Mouse (Mus musculus) heart, postnatal 10 days (tissue): ENCODE data around the gene Tyk2. TPM values are rescaled to one million over a fixed set of nuclear protein-coding genes. Genes with fewer than 3 reads are reported as not detected.
A peak's percentile ranks its signal among the peaks of the same experiment; 100 is the strongest.

Experiments
- DNase-seq, 2 experiments: peaks; one replicate each; pipeline ENCODE4 v3.0.0; 2021
- intact Hi-C: fragments of 180-260 bp; cut with DNase I; formaldehyde crosslinking; loops from one replicate; pipeline ENCODE4 v1.15.1; 2025
- total RNA-seq, 2 experiments: library from RNA; stranded (reverse); gene quantifications; 2 replicates each; pipeline ENCODE4 v1.2.3; 2021

The Tyk2 gene
- total RNA-seq, 2 experiments from 2014 or later = 8.9 to 9.5 TPM

GRCm38 (mm10) chr9:21152715-21153114 is 21.7 kb upstream of the Tyk2 start:
- intact Hi-C loops = loop anchor here (2.0 to 5.0 kb wide), 2 partner anchors 16 to 65 kb away; no protein-coding TSS in a partner anchor

GRCm38 (mm10) chr9:21149654-21150419 is 18.8 kb upstream of the Tyk2 start, which contains the start of gene Cdc37:
Cdc37 (minus strand) TSS chr9:21149982.
- intact Hi-C loops = loop anchor here (5.0 kb wide), 1 partner anchor 67 kb away; no protein-coding TSS in a partner anchor

More at GRCm38 (mm10) chr9:21152715-21153114, 21.7 kb upstream of the Tyk2 start:
- DNase-seq = peak; percentile 64 to 74

GRCm38 (mm10) chr9:21149077-21149653 is 18.1 kb upstream of the Tyk2 start:
- intact Hi-C loops = no loop called here
- no peak for DNase-seq

More at GRCm38 (mm10) chr9:21149654-21150419, 18.8 kb upstream of the Tyk2 start, which contains the start of gene Cdc37:
- DNase-seq = peak; percentile 94 to 96

- no peak for DNase-seq
- intact Hi-C loops = no loop called here
These were observed 17.4 kb upstream of the Tyk2 start for GRCm38 (mm10) chr9:21148427-21148826.

- peak; percentile 49 to 50 for DNase-seq
- intact Hi-C loops = no loop called here
These were observed 15.7 kb upstream of the Tyk2 start for GRCm38 (mm10) chr9:21146722-21147121.

- DNase-seq = peak; percentile 66 to 72
- intact Hi-C loops = no loop called here
These were observed 14.4 kb upstream of the Tyk2 start for GRCm38 (mm10) chr9:21145431-21145830.

- DNase-seq = no peak
These were observed 13.3 kb upstream of the Tyk2 start for GRCm38 (mm10) chr9:21144361-21144760.

GRCm38 (mm10) chr9:21141922-21142321 is 10.9 kb upstream of the Tyk2 start:
- intact Hi-C loops = no loop called here
- DNase-seq = no peak

More at GRCm38 (mm10) chr9:21144361-21144760, 13.3 kb upstream of the Tyk2 start:
- intact Hi-C loops = no loop called here

- intact Hi-C loops = no loop called here
- DNase-seq = no peak
These were observed 7.3 kb upstream of the Tyk2 start for GRCm38 (mm10) chr9:21138386-21138785.

GRCm38 (mm10) chr9:21137229-21137628 is 6.2 kb upstream of the Tyk2 start:
- intact Hi-C loops = loop anchor here (2.0 kb wide), 2 partner anchors 106 to 236 kb away; no protein-coding TSS in a partner anchor
- DNase-seq = peak; percentile 64 to 81

- intact Hi-C loops = loop anchor here (2.0 kb wide), 2 partner anchors 106 to 236 kb away; no protein-coding TSS in a partner anchor
- no peak for DNase-seq
These were observed 5.4 kb upstream of the Tyk2 start for GRCm38 (mm10) chr9:21136401-21136800.

- DNase-seq = no peak
- intact Hi-C loops = loop anchor here (2.0 kb wide), 2 partner anchors 105 to 235 kb away; no protein-coding TSS in a partner anchor
These were observed 4.9 kb upstream of the Tyk2 start for GRCm38 (mm10) chr9:21135941-21136381.

- intact Hi-C loops = no loop called here
- DNase-seq = no peak
These were observed 4.4 kb upstream of the Tyk2 start for GRCm38 (mm10) chr9:21135329-21135890.

- peak in 1 of 2 experiments; percentile 60 for DNase-seq
- intact Hi-C loops = no loop called here
These were observed 3.7 kb upstream of the Tyk2 start for GRCm38 (mm10) chr9:21134595-21135328.

- DNase-seq = no peak
- intact Hi-C loops = no loop called here
These were observed 2.1 kb upstream of the Tyk2 start for GRCm38 (mm10) chr9:21133064-21133707.

GRCm38 (mm10) chr9:21132102-21132775 is 1.2 kb upstream of the Tyk2 start:
- intact Hi-C loops = no loop called here
- DNase-seq = no peak

- DNase-seq = peak; percentile 60 to 67
- intact Hi-C loops = no loop called here
These were observed 4.8 kb downstream of the Tyk2 start for GRCm38 (mm10) chr9:21126259-21126627.

- no peak for DNase-seq
- intact Hi-C loops = no loop called here
These were observed 5.4 kb downstream of the Tyk2 start for GRCm38 (mm10) chr9:21125502-21126258.

- DNase-seq = no peak
- intact Hi-C loops = no loop called here
These were observed 6.2 kb downstream of the Tyk2 start for GRCm38 (mm10) chr9:21124837-21125236.
